Mouse (Mus musculus) left cerebral cortex, postnatal 4 days (tissue): ENCODE data around the gene Usp29. TPM values are rescaled to one million over a fixed set of nuclear protein-coding genes. Genes with fewer than 3 reads are reported as not detected.
A peak's percentile ranks its signal among the peaks of the same experiment; 100 is the strongest.
"Not testable (repeated sequence)": the region's sequence is repeated elsewhere in the genome, so short reads cannot be mapped to it uniquely, and the experiment has no call there.

Experiments used
- DNase-seq: peaks from one replicate; pipeline ENCODE4 v3.0.0-alpha.2; 2022
- intact Hi-C: fragments of 180-260 bp; cut with DNase I; formaldehyde crosslinking; loops from one replicate; pipeline ENCODE4 v1.15.1; 2025
- total RNA-seq, 2 experiments: library from RNA; stranded (reverse); gene quantifications; 2 replicates each; pipeline ENCODE4 v1.2.3; 2021

The Usp29 gene
- total RNA-seq, 2 experiments from 2014 or later = 52.9 to 67.1 TPM

- no peak for DNase-seq
- intact Hi-C loops = loop anchor here (10.0 kb wide), 1 partner anchor 55 kb away; no protein-coding TSS in a partner anchor
These were observed 29.3 kb downstream of the Usp29 start for GRCm38 (mm10) chr7:6759698-6760097.

- intact Hi-C loops = no loop called here
- no peak for DNase-seq
These were observed 29.8 kb downstream of the Usp29 start for GRCm38 (mm10) chr7:6760170-6760569.

GRCm38 (mm10) chr7:6765240-6765639 lies 34.9 kb downstream of the Usp29 start:
- intact Hi-C loops = no loop called here
- DNase-seq = no peak

- intact Hi-C loops = no loop called here
These were observed 39.9 kb downstream of the Usp29 start for GRCm38 (mm10) chr7:6770286-6770685.

GRCm38 (mm10) chr7:6773865-6774413 lies 43.6 kb downstream of the Usp29 start:
- intact Hi-C loops, DNase-seq: not testable (repeated sequence)

More at GRCm38 (mm10) chr7:6770286-6770685, 39.9 kb downstream of the Usp29 start:
- DNase-seq = peak; percentile 10

- intact Hi-C loops = no loop called here
- peak; percentile 41 for DNase-seq
These were observed 46.1 kb downstream of the Usp29 start for GRCm38 (mm10) chr7:6776314-6777059.

GRCm38 (mm10) chr7:6777107-6777506 lies 46.7 kb downstream of the Usp29 start:
- intact Hi-C loops = no loop called here
- DNase-seq = peak; percentile 78

- intact Hi-C loops = no loop called here
- DNase-seq = no peak
These were observed 47.3 kb downstream of the Usp29 start for GRCm38 (mm10) chr7:6777689-6778088.

- intact Hi-C loops = no loop called here
These were observed 48.8 kb downstream of the Usp29 start for GRCm38 (mm10) chr7:6779172-6779571.

GRCm38 (mm10) chr7:6781541-6781940 lies 51.2 kb downstream of the Usp29 start:
- peak; percentile 42 for DNase-seq
- intact Hi-C loops = no loop called here

More at GRCm38 (mm10) chr7:6779172-6779571, 48.8 kb downstream of the Usp29 start:
- DNase-seq = no peak

- no peak for DNase-seq
- intact Hi-C loops = no loop called here
These were observed 54.1 kb downstream of the Usp29 start for GRCm38 (mm10) chr7:6784340-6785073.

- DNase-seq = no peak
- intact Hi-C loops = no loop called here
These were observed 56.6 kb downstream of the Usp29 start for GRCm38 (mm10) chr7:6787000-6787399.

- DNase-seq = no peak
- intact Hi-C loops = no loop called here
These were observed 57.7 kb downstream of the Usp29 start for GRCm38 (mm10) chr7:6788101-6788500.

GRCm38 (mm10) chr7:6791286-6792065 lies 61.1 kb downstream of the Usp29 start:
- intact Hi-C loops = no loop called here

GRCm38 (mm10) chr7:6793240-6793639 lies 62.9 kb downstream of the Usp29 start:
- DNase-seq = no peak
- intact Hi-C loops = no loop called here

More at GRCm38 (mm10) chr7:6791286-6792065, 61.1 kb downstream of the Usp29 start:
- no peak for DNase-seq

- intact Hi-C loops = no loop called here
- DNase-seq = no peak
These were observed 63.4 kb downstream of the Usp29 start for GRCm38 (mm10) chr7:6793811-6794210.

- intact Hi-C loops = no loop called here
- DNase-seq = no peak
These were observed 67.0 kb downstream of the Usp29 start for GRCm38 (mm10) chr7:6797408-6797807.

- no peak for DNase-seq
- intact Hi-C loops = no loop called here
These were observed 68.9 kb downstream of the Usp29 start for GRCm38 (mm10) chr7:6799105-6799805.

- intact Hi-C loops = no loop called here
- no peak for DNase-seq
These were observed 70.4 kb downstream of the Usp29 start for GRCm38 (mm10) chr7:6800586-6801441.
